Comparison of ENCODE assay signal across 9 mouse cellular contexts in the genomic region with DNA sequence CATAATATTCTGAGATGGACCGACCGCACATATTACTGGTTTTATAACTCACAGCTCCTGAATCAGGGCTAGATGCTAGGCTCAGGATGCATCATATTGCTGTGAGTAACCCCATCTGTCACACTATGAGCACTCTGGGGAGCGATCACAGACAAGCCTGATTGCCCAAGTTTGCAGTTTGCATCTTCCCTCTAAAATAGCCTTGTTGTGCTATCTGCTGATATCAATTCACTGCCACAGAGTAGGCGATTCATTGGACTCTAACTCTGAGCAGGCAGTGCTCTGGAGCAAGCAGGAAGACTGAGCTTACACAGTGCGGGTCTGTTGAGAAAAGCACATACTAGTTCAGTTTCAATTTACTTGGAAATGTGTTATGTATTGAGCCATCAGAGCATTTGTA.
"Had no signal": no experiment of that assay in that cellular context is flagged by ENCODE, and none has a peak within 500 bp of the region (broad histone marks: within the 10 kb centered on the region; RNA-seq: fewer than 3 reads in every experiment).

No protein-coding gene starts in this region.

- DNase-seq: kidney, adult 18-20 months; kidney, postnatal 10 days; kidney, postnatal 4 days; lung, embryonic 14.5 days; lung, postnatal 10 days; lung, postnatal 4 days; midbrain, embryonic 14.5 days; right cerebral cortex, postnatal 14 days; thymus, postnatal 4 days had no signal
